Mouse (Mus musculus): ENCODE results near the gene Anp32e. TPM values are rescaled to one million over a fixed set of nuclear protein-coding genes. Genes with fewer than 3 reads are reported as not detected.
A peak's percentile ranks its signal among the peaks of the same experiment; 100 is the strongest.

Anp32e gene
- polyA plus RNA-seq, 1 experiment from 2014 or later = 341 TPM

GRCm38 (mm10) chr3:95986001-95986622 is 57.1 kb downstream of the Anp32e start:
- no peaks in the 10 kb centered on the region for H3K27me3 ChIP-seq
- 3% methylated on average over 21 of the region's 21 CpGs for WGBS
- peak overlapping the region; percentile 58 for H3K9ac ChIP-seq
- peaks cover 43% of the 10 kb centered on the region for H3K36me3 ChIP-seq (ENCODE audit: poor library complexity, severe bottlenecking)
- H3K27ac ChIP-seq = peak overlapping the region; percentile 92
- H3K4me2 ChIP-seq = peak overlapping the region; percentile 54
- peak; percentile 16 for ATAC-seq
- no peaks in the 10 kb centered on the region for H3K9me3 ChIP-seq (replicated peaks)
- H3K4me1 ChIP-seq = peaks cover 36% of the 10 kb centered on the region
- peak overlapping the region; percentile 18 for H3K4me3 ChIP-seq

- Histone ChIP-seq H3K4me2 (no peak overlapping the region), H3K27me3 (no peaks in the 10 kb centered on the region), H3K4me3 (no peak overlapping the region), H3K9me3 (replicated peaks) (no peaks in the 10 kb centered on the region), H3K9ac (no peak overlapping the region), H3K27ac (peak overlapping the region; percentile 92), H3K4me1 (peaks cover 36% of the 10 kb centered on the region), H3K36me3 (ENCODE audit: poor library complexity, severe bottlenecking) (peaks cover 52% of the 10 kb centered on the region)
- 70% methylated on average over 4 of the region's 4 CpGs for WGBS
- no peak for ATAC-seq
These were observed 57.9 kb downstream of the Anp32e start for GRCm38 (mm10) chr3:95986984-95987383.

- H3K4me3 ChIP-seq = no peak overlapping the region
- no peak overlapping the region for H3K9ac ChIP-seq
- H3K9me3 ChIP-seq (replicated peaks) = no peaks in the 10 kb centered on the region
- H3K36me3 ChIP-seq (ENCODE audit: poor library complexity, severe bottlenecking) = peaks cover 57% of the 10 kb centered on the region
- WGBS = 77% methylated on average over 6 of the region's 6 CpGs
- peaks cover 42% of the 10 kb centered on the region for H3K4me1 ChIP-seq
- H3K4me2 ChIP-seq = no peak overlapping the region
- no peak for ATAC-seq
- peak overlapping the region; percentile 92; the same call in 1 of the 2 replicates for H3K27ac ChIP-seq
- no peaks in the 10 kb centered on the region for H3K27me3 ChIP-seq
These were observed 58.5 kb downstream of the Anp32e start for GRCm38 (mm10) chr3:95987386-95988110.

GRCm38 (mm10) chr3:95988138-95988537 is 59.1 kb downstream of the Anp32e start:
- H3K36me3 ChIP-seq (ENCODE audit: poor library complexity, severe bottlenecking) = peaks cover 62% of the 10 kb centered on the region
- peaks cover 48% of the 10 kb centered on the region for H3K4me1 ChIP-seq
- no peak overlapping the region for H3K4me3 ChIP-seq
- no peak overlapping the region; the same call in 1 of the 2 replicates for H3K27ac ChIP-seq
- WGBS = 96% methylated on average over 1 of the region's 1 CpGs
- no peak overlapping the region for H3K9ac ChIP-seq
- H3K9me3 ChIP-seq (replicated peaks) = no peaks in the 10 kb centered on the region
- ATAC-seq = no peak
- H3K27me3 ChIP-seq = no peaks in the 10 kb centered on the region
- H3K4me2 ChIP-seq = no peak overlapping the region

GRCm38 (mm10) chr3:95988969-95989368 is 59.9 kb downstream of the Anp32e start:
- no peak for ATAC-seq
- H3K36me3 ChIP-seq (ENCODE audit: poor library complexity, severe bottlenecking) = peaks cover 62% of the 10 kb centered on the region
- H3K9me3 ChIP-seq (replicated peaks) = no peaks in the 10 kb centered on the region
- 73% methylated on average over 10 of the region's 10 CpGs for WGBS
- H3K27me3 ChIP-seq = no peaks in the 10 kb centered on the region
- no peak overlapping the region for H3K4me3 ChIP-seq
- H3K9ac ChIP-seq = no peak overlapping the region
- H3K27ac ChIP-seq = no peak overlapping the region; the same call in 1 of the 2 replicates
- no peak overlapping the region for H3K4me2 ChIP-seq
- peaks cover 56% of the 10 kb centered on the region for H3K4me1 ChIP-seq

- no peak for ATAC-seq
- no peak overlapping the region for H3K4me2 ChIP-seq
- H3K4me1 ChIP-seq = peaks cover 53% of the 10 kb centered on the region
- H3K27me3 ChIP-seq = no peaks in the 10 kb centered on the region
- no peak overlapping the region for H3K4me3 ChIP-seq
- no peak overlapping the region for H3K27ac ChIP-seq
- H3K9me3 ChIP-seq (replicated peaks) = no peaks in the 10 kb centered on the region
- peaks cover 62% of the 10 kb centered on the region for H3K36me3 ChIP-seq (ENCODE audit: poor library complexity, severe bottlenecking)
- 91% methylated on average over 12 of the region's 12 CpGs for WGBS
- no peak overlapping the region for H3K9ac ChIP-seq
These were observed 61.4 kb downstream of the Anp32e start for GRCm38 (mm10) chr3:95990413-95990941.

GRCm38 (mm10) chr3:95992990-95993603 is 64.1 kb downstream of the Anp32e start:
- no peaks in the 10 kb centered on the region for H3K27me3 ChIP-seq
- peak overlapping the region; percentile 99; the same call in 1 of the 2 replicates for H3K27ac ChIP-seq
- no peak for ATAC-seq
- H3K4me3 ChIP-seq = peak overlapping the region; percentile 85
- peaks cover 49% of the 10 kb centered on the region for H3K36me3 ChIP-seq (ENCODE audit: poor library complexity, severe bottlenecking)
- no peaks in the 10 kb centered on the region for H3K9me3 ChIP-seq (replicated peaks)
- 49% methylated on average over 5 of the region's 5 CpGs for WGBS
- H3K4me1 ChIP-seq = peaks cover 47% of the 10 kb centered on the region
- H3K4me2 ChIP-seq = peak overlapping the region; percentile 97
- H3K9ac ChIP-seq = peak overlapping the region; percentile 99

- 30% methylated on average over 4 of the region's 4 CpGs for WGBS
- Histone ChIP-seq H3K27ac (peak overlapping the region; percentile 99), H3K4me3 (peak overlapping the region; percentile 85), H3K4me2 (peak overlapping the region; percentile 97), H3K9ac (peak overlapping the region; percentile 99), H3K36me3 (ENCODE audit: poor library complexity, severe bottlenecking) (peaks cover 41% of the 10 kb centered on the region), H3K4me1 (peaks cover 51% of the 10 kb centered on the region), H3K9me3 (replicated peaks) (no peaks in the 10 kb centered on the region), H3K27me3 (no peaks in the 10 kb centered on the region)
- no peak for ATAC-seq
These were observed 64.8 kb downstream of the Anp32e start for GRCm38 (mm10) chr3:95993881-95994280.

- H3K36me3 ChIP-seq (ENCODE audit: poor library complexity, severe bottlenecking) = peaks cover 36% of the 10 kb centered on the region
- peak overlapping the region; percentile 99 for H3K27ac ChIP-seq
- peak overlapping the region; percentile 97 for H3K4me2 ChIP-seq
- H3K4me3 ChIP-seq = peak overlapping the region; percentile 85
- WGBS = 4% methylated on average over 6 of the region's 6 CpGs
- ATAC-seq = no peak
- H3K27me3 ChIP-seq = no peaks in the 10 kb centered on the region
- H3K4me1 ChIP-seq = peaks cover 46% of the 10 kb centered on the region
- H3K9ac ChIP-seq = peak overlapping the region; percentile 99
- no peaks in the 10 kb centered on the region for H3K9me3 ChIP-seq (replicated peaks)
These were observed 65.4 kb downstream of the Anp32e start for GRCm38 (mm10) chr3:95994381-95994846.

- under 1% methylated on average over 49 of the region's 51 CpGs for WGBS
- peak overlapping the region; percentile 99 for H3K27ac ChIP-seq
- peak overlapping the region; percentile 97 for H3K4me2 ChIP-seq
- ATAC-seq = peak; percentile 80
- no peaks in the 10 kb centered on the region for H3K9me3 ChIP-seq (replicated peaks)
- H3K4me1 ChIP-seq = peaks cover 48% of the 10 kb centered on the region
- H3K9ac ChIP-seq = peak overlapping the region; percentile 99
- peaks cover 31% of the 10 kb centered on the region for H3K36me3 ChIP-seq (ENCODE audit: poor library complexity, severe bottlenecking)
- peak overlapping the region; percentile 85 for H3K4me3 ChIP-seq
- no peaks in the 10 kb centered on the region for H3K27me3 ChIP-seq
These were observed 66.1 kb downstream of the Anp32e start for GRCm38 (mm10) chr3:95994975-95995801.

- under 1% methylated on average over 54 of the region's 84 CpGs for WGBS
- H3K4me2 ChIP-seq = peak within 1 kb of the TSS; percentile 97
- H3K4me3 ChIP-seq = peak within 1 kb of the TSS; percentile 85
- H3K36me3 ChIP-seq (ENCODE audit: poor library complexity, severe bottlenecking) = peaks cover 26% of the 10 kb centered on the region
- peak; percentile 76 for ATAC-seq
- H3K27ac ChIP-seq = peak within 1 kb of the TSS; percentile 99
- no peaks in the 10 kb centered on the region for H3K9me3 ChIP-seq (replicated peaks)
- H3K27me3 ChIP-seq = no peaks in the 10 kb centered on the region
- H3K4me1 ChIP-seq = peaks cover 51% of the 10 kb centered on the region
- H3K9ac ChIP-seq = peak within 1 kb of the TSS; percentile 99
These were observed 66.9 kb downstream of the Anp32e start, which contains the start of gene Plekho1 for GRCm38 (mm10) chr3:95995802-95996428. TSS of gene Plekho1 (minus strand) at chr3:95996001.
